Mouse (Mus musculus): ENCODE measurements at regions not wholly inside any gene's neighbourhood (a gene's known extent, or its start where the extent isn't known, plus 50 kb on each side); places are given as distances from the start of the nearest gene placed in this dataset.

- TF ChIP-seq CTCF (IDR thresholded peaks at IDR 0.05; ENCODE audit: borderline replicate concordance, extremely low read depth, insufficient read depth, insufficient read length) (no peak), POLR2A (IDR thresholded peaks at IDR 0.05; ENCODE audit: borderline replicate concordance, extremely low read depth, insufficient read depth, insufficient read length, poor library complexity, severe bottlenecking) (no peak)
Measured at GRCm38 (mm10) chr4:45674291-45674690, 124.5 kb upstream of the Aldh1b1 start.

All from brain, embryonic 14.5 days (tissue).